In genomic region chr11:82418337-82419041, GRCm38 (mm10) we compare ENCODE assay signal across 14 mouse cellular contexts. TPM values are rescaled to one million over a fixed set of nuclear protein-coding genes. Genes with fewer than 3 reads are reported as not detected.
DNase-seq lines count a peak whose midpoint lies in the region; ATAC-seq lines count a peak whose summit lies in the region.
"Had no signal": no experiment of that assay in that cellular context is flagged by ENCODE, and none has a peak within 500 bp of the region (broad histone marks: within the 10 kb centered on the region; RNA-seq: fewer than 3 reads in every experiment).

No protein-coding gene starts in this region.

- WGBS in hindbrain, embryonic 10.5 days = 55% methylated on average over 8 of the region's 9 CpGs
- 22% methylated on average over 7 of the region's 9 CpGs for WGBS in hindbrain, embryonic 11.5 days
- 25% methylated on average over 8 of the region's 9 CpGs for WGBS in hindbrain, embryonic 13.5 days
- WGBS in midbrain, embryonic 15.5 days = 33% methylated on average over 8 of the region's 9 CpGs

- H3K27me3 ChIP-seq in hindbrain, embryonic 10.5 days (ENCODE audit: insufficient read depth, poor library complexity, severe bottlenecking) = peaks cover 88% of the 10 kb centered on the region
- peaks cover 3% of the 10 kb centered on the region; the same call in 1 of the 2 replicates for H3K27me3 ChIP-seq in hindbrain, embryonic 11.5 days (ENCODE audit: control insufficient read depth, insufficient read depth, low read length)
- H3K27me3 ChIP-seq in hindbrain, embryonic 13.5 days = peaks cover 30% of the 10 kb centered on the region; the same call in 1 of the 2 replicates
- no peaks in the 10 kb centered on the region for H3K27me3 ChIP-seq in midbrain, embryonic 15.5 days (replicated peaks)

- peak overlapping the region; percentile 23; the same call in 1 of the 2 replicates for H3K27ac ChIP-seq in hindbrain, embryonic 10.5 days
- no peak overlapping the region for H3K27ac ChIP-seq in hindbrain, embryonic 11.5 days (ENCODE audit: low read depth, low read length)
- H3K27ac ChIP-seq in hindbrain, embryonic 13.5 days = peak overlapping the region; percentile 55
- H3K27ac ChIP-seq in midbrain, embryonic 15.5 days = no peak overlapping the region
- H3K27ac ChIP-seq: limb, embryonic 12.5 days had no signal

- H3K4me1 ChIP-seq in hindbrain, embryonic 10.5 days (replicated peaks) = peaks cover 59% of the 10 kb centered on the region
- peaks cover under 1% of the 10 kb centered on the region for H3K4me1 ChIP-seq in hindbrain, embryonic 11.5 days (replicated peaks; ENCODE audit: control insufficient read depth, insufficient read depth, low read length)
- peaks cover 44% of the 10 kb centered on the region for H3K4me1 ChIP-seq in hindbrain, embryonic 13.5 days (replicated peaks)
- peaks cover 7% of the 10 kb centered on the region for H3K4me1 ChIP-seq in midbrain, embryonic 15.5 days

- DNase-seq in hindbrain, embryonic 10.5 days (ENCODE audit: low spot score) = no peak
- no peak for DNase-seq in hindbrain, embryonic 11.5 days (ENCODE audit: low spot score)
- DNase-seq in brain, adult 2 months (ENCODE audit: low read depth, low spot score) = peak; percentile 62
- no peak for DNase-seq in liver
- no peak for DNase-seq in cerebellum, adult 9-11 months
- no peak for DNase-seq in embryo, embryonic 11 days
- DNase-seq: adrenal gland, postnatal 25 days; cerebellum, postnatal 14 days; heart, adult 11 months; kidney, adult 9 months; thymus, adult 2 months had no signal

- ATAC-seq in hindbrain, embryonic 11.5 days (ENCODE audit: low FRiP score) = no peak
- peak; percentile 63; the same call in 1 of the 2 replicates for ATAC-seq in hindbrain, embryonic 13.5 days (ENCODE audit: low FRiP score)
- peak; percentile 54; the same call in 1 of the 2 replicates for ATAC-seq in midbrain, embryonic 15.5 days (replicated peaks)

- H3K36me3 ChIP-seq in hindbrain, embryonic 10.5 days = no peaks in the 10 kb centered on the region
- no peaks in the 10 kb centered on the region for H3K36me3 ChIP-seq in hindbrain, embryonic 11.5 days (ENCODE audit: control insufficient read depth, insufficient read depth, low read length)
- no peaks in the 10 kb centered on the region for H3K36me3 ChIP-seq in hindbrain, embryonic 13.5 days
- H3K36me3 ChIP-seq in midbrain, embryonic 15.5 days (replicated peaks) = no peaks in the 10 kb centered on the region
- H3K36me3 ChIP-seq: limb, embryonic 12.5 days had no signal

- no peak overlapping the region for H3K9ac ChIP-seq in hindbrain, embryonic 11.5 days (ENCODE audit: low read depth, low read length)
- H3K9ac ChIP-seq in hindbrain, embryonic 13.5 days = no peak overlapping the region
- H3K9ac ChIP-seq in midbrain, embryonic 15.5 days = no peak overlapping the region
- H3K9ac ChIP-seq: limb, embryonic 12.5 days had no signal

- no peaks in the 10 kb centered on the region for H3K9me3 ChIP-seq in hindbrain, embryonic 10.5 days
- no peaks in the 10 kb centered on the region for H3K9me3 ChIP-seq in hindbrain, embryonic 11.5 days (ENCODE audit: control insufficient read depth, low read length)
- H3K9me3 ChIP-seq in hindbrain, embryonic 13.5 days = no peaks in the 10 kb centered on the region
- H3K9me3 ChIP-seq in midbrain, embryonic 15.5 days = no peaks in the 10 kb centered on the region
- H3K9me3 ChIP-seq: limb, embryonic 12.5 days had no signal

- H3K4me2 ChIP-seq in hindbrain, embryonic 11.5 days (replicated peaks; ENCODE audit: low read depth, low read length) = no peak overlapping the region
- H3K4me2 ChIP-seq in hindbrain, embryonic 13.5 days = no peak overlapping the region
- H3K4me2 ChIP-seq in midbrain, embryonic 15.5 days = no peak overlapping the region
- H3K4me2 ChIP-seq: limb, embryonic 12.5 days had no signal

- H3K4me3 ChIP-seq in hindbrain, embryonic 10.5 days = no peak overlapping the region
- H3K4me3 ChIP-seq in hindbrain, embryonic 11.5 days (ENCODE audit: low read depth, low read length) = no peak overlapping the region
- no peak overlapping the region for H3K4me3 ChIP-seq in hindbrain, embryonic 13.5 days
- H3K4me3 ChIP-seq in midbrain, embryonic 15.5 days = no peak overlapping the region
- H3K4me3 ChIP-seq: limb, embryonic 12.5 days had no signal

RNA-seq across cellular contexts. Expression of gene Tmem132e, which starts 29.8 kb away (rescaled TPM):
- 1.4 and 1.7 TPM in 2 replicates for polyA plus RNA-seq in hindbrain, embryonic 10.5 days (2016; fragmentation: Nextera tagmentation; extraction: Ambion mirVana)
- polyA plus RNA-seq in hindbrain, embryonic 11.5 days (2014; fragmentation: Nextera tagmentation; extraction: Ambion mirVana) = 1.5 and 1.8 TPM in 2 replicates
- 2.0 and 2.2 TPM in 2 replicates for polyA plus RNA-seq in hindbrain, embryonic 13.5 days (2015; fragmentation: Nextera tagmentation; extraction: Ambion mirVana)
- 2.8 and 3.9 TPM in 2 replicates for polyA plus RNA-seq in midbrain, embryonic 15.5 days (2015; fragmentation: Nextera tagmentation; extraction: Ambion mirVana)

Comparison
In these comparisons a context has a peak if more than half of its experiments do, and no peak if none do; other contexts are left out.
1. H3K27ac ChIP-seq: peak in hindbrain, embryonic 10.5 days (single experiment) and hindbrain, embryonic 13.5 days (single experiment); none in hindbrain, embryonic 11.5 days (single experiment) and midbrain, embryonic 15.5 days (single experiment).